Mouse (Mus musculus): ENCODE measurements around the gene Fbl.
A peak's percentile ranks its signal among the peaks of the same experiment; 100 is the strongest.
"Not testable (repeated sequence)": the region's sequence is repeated elsewhere in the genome, so short reads cannot be mapped to it uniquely, and the experiment has no call there.

The Fbl gene

DNA sequence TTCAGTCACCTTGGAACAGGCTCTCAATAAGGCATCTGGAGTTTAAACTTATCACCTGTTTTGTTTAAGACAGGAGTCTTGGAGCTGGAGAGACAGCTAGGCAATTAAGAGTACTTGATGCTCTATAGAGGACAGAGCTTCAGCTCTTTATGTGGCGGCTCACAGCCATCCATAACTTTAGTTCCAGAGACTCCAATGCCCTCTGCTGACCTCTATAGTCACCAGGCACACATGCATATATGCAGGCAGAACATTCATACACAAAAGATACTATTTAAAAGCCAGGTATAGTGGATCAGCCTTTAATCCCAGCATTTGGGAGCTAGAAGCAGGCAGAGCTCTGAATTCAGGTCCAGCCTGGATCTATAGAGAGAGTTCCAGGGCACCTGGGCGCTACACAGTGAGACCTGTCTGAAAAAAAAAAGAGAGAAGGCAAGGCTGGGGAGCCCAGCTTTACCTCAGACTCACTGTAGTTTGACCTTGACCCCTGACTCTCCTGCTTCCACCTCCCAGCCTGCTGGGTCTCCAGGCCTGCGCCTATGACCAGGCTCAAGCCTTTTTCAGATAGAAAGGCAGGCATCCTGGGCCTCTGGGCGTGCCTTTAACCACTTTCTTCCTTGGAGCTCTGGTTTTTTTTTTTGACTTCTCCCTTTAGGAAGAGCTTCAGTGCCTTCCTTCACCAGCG lies 26.0 kb downstream of the Fbl start:
- no peak for DNase-seq

DNA sequence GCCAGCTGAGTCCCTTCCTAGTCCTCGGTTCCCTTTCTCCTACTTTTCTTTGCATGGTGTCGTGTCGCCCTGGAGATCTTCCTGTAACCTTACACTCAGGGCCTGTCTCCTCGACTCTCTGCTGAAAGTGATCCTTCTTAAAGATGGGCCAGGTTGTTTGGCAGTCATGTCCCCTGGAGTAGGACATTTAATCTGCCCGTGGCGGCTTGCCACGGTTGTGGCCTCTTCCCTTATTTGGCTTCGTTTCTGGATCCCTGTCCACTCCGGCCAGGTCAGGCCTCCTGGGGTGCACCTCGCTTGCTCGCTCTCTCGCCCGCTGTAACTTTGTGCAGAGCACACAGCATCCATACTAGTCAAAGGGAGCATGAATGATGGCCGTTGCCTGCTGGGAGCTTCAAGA lies 27.0 kb downstream of the Fbl start:
- no peak for DNase-seq

DNA sequence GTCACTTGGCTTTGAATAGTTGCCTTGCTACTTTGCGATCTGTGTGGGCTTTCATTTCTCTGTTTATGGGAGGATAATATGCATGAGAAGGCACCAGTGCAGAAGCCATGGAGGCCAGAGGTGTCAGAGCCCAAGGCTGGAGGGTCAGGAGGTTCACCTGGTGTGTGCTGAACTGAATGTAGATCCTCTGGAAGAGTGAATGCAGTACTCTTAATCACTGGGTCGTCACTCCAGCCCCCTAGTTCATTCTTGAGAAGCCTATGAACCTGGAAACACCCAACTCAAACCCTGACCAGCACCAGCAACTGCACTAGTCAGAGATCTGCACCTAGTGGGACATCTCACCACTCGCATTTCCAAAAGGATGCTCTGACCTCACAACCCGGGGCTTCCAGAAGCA lies 29.5 kb downstream of the Fbl start:
- DNase-seq, result no peak

DNA sequence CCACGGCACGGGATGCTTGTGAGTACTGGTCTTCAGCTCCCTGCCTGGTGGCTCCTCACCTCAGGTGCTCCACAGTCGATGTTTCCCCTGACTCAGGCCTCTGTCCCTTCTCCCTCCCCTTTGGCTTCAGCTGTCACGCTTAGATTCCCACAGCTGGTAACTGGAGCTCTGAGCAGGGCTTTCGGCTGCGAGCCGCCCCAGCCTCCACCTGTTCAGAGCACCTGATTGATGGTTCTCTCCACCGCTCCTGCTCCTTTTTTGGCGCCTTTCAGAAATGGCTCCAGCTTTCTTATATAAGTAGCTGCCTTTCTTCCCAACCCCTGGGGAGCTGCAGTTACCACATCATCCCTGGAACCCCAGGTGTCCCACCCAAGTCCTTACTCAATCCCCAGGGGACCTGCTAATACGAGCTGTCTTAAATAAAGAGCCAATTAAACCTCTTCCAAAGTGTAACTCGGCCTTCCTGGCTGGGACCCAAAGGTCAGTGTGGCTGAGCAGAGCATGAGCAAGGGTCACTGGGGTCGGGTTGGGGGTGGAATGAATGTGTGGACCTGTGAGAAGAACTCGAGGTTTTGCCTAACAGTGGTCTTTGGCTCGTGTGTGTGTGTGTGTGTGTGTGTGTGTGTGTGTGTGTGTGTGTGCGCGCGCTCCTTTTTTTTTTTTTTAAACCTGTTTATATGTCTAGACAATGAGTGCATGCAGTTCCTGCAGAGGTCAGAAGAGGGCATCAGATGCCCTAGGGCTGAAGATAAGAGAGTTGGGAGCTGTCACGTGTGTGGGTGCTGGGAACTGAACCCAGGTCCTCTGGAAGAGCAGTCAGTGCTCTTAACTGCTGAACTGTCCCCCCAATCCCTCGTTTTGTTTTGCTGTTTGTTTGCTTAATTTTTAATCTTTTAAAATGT lies 33.9 kb downstream of the Fbl start:
- no peak for DNase-seq

DNA sequence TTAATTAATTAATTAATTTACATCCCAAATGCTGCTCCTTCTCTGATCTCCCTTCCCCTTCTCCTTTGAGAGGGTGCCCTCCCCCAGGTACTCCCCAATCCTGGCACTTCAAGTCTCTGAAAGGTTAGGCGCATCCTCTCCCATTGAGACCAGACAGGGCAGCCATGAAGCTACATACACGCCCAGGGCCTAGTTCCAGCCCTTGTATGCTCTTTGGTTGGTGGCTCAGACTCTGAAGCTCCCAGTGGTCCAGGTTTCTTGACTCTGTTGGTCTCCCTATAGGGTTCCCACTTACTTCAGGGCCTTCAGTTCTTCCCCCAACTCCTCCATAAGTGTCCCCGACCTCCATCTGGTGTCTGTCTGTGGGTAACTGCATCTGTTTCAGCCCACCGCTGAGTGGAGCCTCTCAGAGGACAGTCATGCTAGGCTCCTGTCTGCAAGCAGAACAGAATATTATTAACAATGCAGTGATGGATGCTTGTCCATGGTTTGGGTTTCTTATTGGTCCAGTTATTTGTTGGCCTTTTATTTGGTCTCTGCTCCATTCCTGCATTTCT lies 36.6 kb downstream of the Fbl start:
- DNase-seq, result no peak

DNA sequence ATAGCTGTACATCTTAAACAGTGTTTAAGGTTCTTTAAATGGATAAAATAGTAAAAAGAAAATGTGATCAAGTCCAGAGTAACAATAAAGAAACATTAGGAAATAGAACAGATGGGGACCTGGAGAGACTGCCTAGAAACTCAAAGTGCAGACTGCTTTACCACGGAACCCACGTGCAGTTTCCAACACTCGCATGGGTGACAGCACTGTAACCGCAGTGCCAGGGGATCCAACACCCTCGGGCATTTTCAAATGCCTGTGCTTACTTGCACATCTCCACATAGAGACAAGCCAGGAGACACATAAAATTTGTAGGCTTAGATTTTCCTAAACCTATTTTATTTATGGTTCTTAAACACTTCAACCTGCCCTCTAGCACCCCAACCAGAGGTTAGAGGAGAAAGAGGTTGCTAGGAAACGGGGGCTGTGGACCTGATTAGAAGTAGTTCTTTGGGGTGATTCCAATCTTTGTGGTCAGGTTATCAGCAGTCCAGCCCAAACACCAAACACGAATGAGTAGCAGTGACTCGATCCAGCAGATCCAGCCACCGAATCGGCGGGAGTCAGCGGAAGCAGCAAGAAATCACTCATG lies 39.0 kb downstream of the Fbl start:
- DNase-seq, result no peak

DNA sequence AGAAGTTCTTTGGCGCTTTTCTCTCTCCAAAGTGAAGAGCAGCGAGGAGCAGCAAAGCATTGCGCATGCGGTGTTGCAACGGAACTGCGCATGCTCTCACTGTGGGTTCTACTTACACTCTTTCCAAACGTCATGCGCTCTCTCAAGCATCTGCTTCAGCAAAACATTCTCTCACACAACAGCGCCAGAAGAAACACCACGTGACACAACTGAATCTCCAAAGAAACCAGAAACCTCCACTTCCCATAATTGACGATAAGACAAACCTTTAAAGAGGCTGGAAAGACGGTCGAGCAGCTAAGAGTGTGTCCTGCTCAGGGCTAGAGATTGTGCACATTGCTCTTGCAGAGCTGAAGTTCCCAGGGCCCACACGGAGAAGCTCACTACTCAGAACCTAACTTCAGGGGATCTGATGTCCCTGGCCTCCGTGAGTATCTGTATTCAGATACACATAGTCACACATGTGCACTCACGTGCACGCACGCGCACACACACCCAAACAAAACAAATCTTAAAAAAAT lies 39.5 kb downstream of the Fbl start:
- peak; percentile 59 for DNase-seq

DNA sequence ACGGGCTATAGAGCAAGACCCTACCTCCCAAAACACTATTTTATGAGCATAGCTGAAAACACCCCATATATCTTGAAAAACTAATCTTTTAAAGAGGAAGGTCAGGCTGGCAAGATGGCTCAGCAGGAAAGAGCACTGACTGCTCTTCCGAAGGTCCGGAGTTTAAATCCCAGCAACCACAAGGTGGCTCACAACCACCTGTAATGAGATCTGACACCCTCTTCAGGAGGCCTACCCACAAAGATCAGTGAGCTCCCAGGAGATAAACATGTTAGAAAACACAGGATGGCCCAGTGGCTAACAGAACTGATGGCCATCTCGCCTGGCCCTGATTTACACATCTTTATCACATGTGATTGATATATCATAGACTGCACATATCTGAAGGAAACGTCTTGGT lies 41.2 kb downstream of the Fbl start:
- DNase-seq, result no peak

DNA sequence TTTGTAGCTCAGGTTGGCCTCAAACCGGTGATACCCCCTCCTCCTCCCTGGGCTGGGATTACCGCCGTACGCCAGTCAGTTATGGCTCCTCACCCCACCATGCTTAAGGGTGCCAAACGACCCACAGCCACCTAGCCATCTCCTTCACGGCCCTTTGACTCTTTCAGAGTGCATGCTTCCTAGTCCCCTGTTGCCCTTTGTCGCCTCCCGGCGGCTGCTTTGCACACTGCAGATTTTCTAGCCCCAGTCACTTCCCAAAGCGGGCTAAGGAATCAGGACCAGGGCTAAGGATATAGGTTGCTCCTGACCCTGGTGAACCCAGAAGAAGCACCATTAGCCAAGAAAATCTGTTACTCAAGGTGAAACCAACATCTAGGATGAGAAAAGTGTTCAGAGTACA lies 44.6 kb downstream of the Fbl start:
- no peak for DNase-seq

DNA sequence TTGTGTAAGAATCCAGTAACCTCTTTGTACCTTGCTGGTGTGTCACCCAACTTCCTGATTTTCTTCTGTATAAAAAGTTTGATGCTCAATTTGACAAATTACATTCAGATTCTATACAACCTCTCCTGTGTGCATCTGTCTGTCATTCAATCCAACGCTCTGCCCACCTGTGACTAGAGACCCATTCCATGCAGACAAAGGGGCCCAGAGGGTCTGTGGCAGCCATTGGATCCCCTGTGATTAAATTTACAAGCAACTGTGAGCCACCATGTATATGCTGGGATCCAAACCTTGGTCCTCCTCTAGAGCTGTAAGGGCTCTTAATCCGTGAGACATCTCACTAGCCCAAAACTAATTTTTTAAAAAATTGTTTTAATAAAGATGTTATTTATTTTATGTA lies 46.4 kb downstream of the Fbl start:
- not testable (repeated sequence) for DNase-seq

DNA sequence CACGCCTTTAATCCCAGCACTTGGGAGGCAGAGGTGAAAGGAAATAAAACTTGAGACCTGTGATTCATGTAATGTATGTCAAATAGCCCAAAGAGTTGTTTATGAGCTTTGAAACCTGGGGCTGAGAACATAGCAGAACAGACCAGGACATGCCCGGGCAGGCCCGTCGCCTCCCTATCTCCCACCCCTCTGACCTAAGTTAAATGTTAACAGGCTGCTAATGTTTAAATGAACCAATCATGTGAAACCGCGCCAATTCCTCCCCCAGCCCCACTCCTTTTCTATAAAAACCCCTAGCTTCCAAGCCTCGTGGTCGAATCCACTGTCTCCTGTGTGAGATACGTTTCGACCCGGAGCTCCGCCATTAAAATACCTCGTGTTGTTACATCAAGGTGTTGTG lies 48.3 kb downstream of the Fbl start:
- not testable (repeated sequence) for DNase-seq

DNA sequence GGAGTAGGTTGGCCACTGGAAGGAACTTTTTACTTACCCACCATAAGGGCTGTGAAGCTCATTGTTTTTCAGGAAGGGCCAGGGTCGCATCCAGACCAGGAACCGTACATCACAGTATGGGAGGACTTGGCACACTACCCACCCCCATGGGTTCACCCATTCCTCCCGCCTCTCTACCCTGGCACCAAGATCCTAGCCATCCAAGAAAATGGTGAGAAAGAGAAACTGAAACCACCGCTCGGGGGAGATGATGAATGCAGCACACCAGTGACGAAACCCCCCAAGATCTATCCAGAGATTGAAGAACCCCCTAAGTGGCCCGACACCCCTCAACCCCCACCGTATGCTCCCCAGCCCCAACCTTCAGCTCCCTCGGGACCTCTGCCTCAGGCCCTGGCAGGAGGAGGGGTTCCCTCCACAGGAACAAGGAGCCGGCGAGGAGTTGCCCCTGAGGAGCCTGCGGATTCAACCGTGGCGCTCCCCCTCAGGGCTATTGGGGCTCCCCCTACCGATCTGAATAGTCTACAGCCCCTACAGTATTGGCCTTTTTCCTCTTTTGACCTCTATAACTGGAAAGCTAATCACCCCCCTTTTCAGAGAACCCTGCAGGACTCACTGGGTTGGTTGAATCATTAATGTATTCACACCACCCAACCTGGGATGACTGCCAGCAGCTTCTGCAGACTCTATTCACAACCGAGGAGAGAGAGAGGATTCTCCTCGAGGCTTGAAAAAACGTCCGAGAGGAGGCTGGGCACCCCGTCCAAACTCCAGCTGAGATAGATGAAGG lies 49.6 kb downstream of the Fbl start:
- peak; percentile 30 for DNase-seq

DNA sequence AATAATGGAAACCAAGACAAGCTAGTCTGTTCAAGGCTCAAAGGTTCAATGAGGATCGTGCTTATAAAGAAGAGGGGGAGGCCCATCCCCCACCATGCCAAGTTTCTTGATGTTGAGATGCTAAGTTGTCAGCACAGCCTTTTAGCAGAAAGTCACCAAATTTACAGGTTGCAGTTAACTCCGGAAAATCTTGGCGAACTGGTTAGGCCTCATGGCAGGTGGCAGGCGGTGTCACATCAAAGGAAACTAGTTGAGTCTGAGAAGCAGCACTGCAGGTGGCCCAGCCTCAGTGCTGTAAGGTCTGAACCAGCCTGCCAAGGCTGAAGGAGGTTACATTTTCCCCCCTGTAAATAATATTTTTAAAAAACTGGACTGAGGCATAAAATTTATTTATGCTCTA lies 57.3 kb downstream of the Fbl start:
- DNase-seq, result not testable (repeated sequence)

DNA sequence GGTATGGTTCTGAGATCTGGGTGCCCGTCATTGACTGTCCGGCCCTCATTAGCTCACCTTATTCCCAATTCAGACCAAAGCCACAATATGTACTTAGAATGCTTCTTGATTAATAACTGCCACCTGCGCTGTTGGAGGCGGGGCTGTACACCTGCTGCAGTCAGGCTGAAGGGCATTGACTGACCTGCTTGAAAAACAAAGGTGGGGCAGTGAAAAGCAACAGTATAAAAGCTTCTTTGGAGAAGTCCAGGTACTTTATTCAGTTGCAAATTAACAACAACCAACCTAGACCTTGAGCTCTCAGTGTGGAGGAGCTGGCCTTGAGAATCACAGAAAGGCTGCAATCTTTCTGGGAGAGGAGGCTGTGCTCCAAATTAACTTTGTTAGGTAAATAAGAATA lies 57.9 kb downstream of the Fbl start:
- not testable (repeated sequence) for DNase-seq
